Mouse (Mus musculus): ENCODE measurements around the gene 1700080O16Rik. TPM values are rescaled to one million over a fixed set of nuclear protein-coding genes. Genes with fewer than 3 reads are reported as not detected.
A peak's percentile ranks its signal among the peaks of the same experiment; 100 is the strongest.

1700080O16Rik gene
- total RNA-seq (2021) (not detected), polyA plus RNA-seq (2012; rRNA removed) (not detected in 2 replicates)
- long read RNA-seq, result 0 reads

DNA sequence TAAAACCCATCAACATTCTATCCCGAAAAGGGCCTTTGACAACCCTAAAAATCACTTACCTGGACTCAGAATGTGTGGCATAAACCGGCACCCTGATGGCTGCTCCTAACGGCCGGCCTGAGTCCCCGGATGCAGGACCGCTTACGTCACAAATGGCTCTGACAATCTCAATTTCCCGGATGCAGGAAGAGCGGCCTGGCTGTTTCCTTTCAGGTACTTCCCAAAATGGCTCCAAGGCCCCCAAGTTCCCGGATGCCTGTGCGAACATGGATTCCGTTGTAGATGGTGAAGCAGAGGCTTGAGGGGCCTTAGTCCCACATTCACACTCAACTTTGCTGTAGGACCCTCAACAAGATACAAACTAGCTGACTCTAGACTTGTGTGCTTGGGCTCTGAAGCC lies at the start of gene 1700080O16Rik:
TSS of gene 1700080O16Rik (minus strand) at position 101 of the 400 bp plus-strand sequence.
- no peak for DNase-seq

DNA sequence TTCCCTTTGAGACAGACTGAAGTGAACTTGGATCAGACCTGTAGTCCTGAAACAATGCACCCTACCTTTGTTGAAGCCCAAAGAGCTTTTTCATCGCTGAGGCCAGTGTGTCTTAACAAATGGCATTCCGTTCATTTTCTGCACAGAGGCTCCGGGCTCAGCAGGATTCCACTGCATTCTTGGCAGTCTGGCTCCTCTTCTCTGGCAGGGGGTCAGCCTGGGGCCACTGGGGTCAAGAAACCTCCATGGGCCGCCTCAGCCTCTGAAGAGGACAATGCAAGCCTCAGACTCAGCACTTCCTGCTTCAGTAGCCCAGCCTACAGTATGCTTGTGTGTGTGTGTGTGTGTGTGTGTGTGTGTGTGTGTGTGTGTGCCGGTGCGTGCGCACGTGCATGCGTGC lies 45.1 kb upstream of the 1700080O16Rik start:
- DNase-seq, result no peak

DNA sequence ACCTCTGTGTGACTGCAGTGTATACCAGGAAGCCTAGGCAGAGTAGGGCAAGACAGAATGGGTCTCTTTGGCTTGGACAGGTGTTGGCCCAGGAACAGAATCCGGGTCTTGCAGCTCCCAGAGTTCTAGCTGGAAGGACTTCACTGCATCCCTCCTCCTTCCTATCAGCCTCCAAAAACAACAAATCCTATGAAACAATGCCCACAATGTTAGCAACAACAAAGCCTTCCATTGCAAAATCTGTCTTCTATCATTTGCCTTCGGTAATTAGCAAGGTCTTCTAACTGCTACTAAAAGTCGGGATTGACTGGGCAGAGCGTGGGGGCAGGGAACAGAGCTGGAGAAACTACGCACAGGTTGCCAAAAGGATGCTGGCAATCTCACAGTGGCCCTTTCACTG lies 27.5 kb upstream of the 1700080O16Rik start:
- DNase-seq, result no peak

DNA sequence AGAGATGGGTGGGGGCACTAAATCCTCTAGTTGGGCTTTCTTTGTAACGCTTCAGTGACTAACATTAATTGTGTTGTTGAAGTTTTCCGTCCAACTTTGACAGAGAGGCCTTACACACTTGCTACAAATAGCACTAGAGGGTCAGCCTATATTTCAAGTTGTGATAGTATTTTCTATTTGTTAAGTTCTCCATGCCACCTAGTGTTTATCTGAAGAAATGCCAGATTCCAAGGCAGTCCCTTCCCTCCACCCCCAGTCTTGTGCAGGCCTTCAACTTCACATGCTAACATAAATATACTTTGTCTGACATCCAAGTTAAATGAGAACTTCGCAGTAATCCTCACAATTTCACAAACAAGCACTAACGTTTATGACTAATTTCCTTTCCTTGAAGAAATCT lies 26.9 kb upstream of the 1700080O16Rik start:
- no peak for DNase-seq

DNA sequence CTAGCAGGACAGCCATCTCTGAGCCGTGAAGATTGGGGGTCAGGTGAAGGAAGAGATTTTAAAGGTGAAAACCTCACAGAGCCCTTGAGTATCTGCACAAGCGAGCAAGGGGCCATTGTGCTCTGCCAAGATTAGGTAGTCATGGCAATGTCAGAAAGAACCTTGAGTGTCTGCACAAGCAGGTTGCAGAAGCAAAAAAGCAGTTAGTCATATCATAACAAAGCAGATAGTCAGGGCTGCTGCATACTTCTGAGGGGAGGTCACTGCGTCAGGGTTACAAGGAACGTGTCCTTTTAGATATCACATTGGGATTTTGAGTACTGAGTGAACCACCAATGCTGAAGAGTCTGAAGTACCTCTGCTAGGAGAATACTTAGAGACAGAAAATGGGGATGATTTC lies 3.8 kb upstream of the 1700080O16Rik start:
- peak; percentile 57 for DNase-seq

DNA sequence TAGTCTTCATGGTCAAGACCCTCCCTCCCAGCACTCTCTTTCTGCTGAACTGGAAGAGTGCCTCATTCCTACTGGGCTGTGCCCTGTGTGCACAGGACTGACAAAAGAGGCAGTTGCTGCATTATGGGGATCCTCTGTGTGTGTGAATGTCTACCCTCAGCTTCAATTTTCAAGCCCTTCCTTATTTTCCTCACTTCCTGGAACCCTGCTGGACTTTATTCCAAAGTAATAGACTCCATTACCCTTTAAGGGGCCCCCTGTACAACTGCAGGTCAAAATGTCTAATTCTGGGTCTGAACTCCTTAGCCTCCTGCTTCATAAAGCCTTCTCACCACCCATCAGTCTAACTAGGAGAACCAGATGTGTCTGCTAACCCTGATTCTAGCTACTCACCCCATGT lies 2.0 kb upstream of the 1700080O16Rik start:
- no peak for DNase-seq

DNA sequence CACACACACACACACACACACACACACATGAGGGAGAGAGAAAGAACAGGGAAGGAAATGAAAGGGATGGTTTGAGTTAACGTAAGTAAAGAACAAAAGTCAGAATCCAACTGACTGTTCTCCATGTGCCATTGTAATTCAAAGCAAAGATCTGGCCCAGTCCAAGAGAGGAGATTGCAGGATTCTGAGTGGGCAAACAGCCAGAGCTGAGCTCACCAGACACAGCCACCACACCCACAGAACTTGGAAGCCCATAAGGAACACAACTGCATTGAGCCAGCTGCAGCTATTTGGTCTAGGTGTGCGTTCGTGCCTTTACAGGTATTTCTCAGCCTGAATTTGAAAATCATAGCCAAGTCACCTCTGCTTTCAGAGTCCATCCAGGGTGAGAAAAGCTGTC lies 24.5 kb downstream of the 1700080O16Rik start:
- DNase-seq, result peak; percentile 30

DNA sequence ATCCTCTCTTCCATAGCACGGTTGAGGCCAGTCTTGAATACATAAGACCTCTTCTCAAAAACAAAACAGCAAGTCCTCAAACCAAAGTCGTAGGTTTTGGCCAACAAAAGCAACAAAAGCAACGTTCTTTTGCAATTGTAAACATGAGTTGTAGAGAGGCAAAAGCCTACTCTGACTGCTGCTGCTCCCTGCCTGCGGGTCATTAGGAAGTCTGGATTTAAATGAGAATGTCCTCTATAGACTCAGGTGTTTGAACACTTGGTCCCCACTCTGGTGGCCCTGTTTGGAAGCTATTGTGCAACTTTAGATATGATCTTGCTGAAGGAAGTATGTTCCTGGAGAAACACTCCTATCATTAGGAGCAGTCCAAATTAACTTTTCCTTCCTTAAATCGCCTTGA lies 34.5 kb downstream of the 1700080O16Rik start:
- no peak for DNase-seq

DNA sequence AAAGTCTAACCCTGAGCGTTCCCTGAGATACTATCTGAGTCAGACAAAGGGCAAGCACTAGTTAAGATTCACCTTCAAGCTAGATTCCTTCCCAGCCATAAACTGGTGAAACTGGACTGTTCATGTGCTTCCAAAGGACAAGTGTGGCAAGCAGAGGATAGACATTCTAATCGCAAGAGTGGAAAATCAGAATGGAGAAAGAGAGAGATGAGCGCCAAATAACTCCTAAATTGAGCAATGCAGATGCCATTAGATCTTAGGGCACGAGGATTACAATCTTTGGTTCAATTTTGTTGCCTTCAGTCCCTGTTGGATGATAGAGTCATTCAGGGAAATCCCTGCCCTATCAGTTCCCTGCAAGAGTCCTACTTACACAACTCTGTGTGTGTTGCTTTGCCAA lies 53.5 kb downstream of the 1700080O16Rik start:
- DNase-seq, result no peak

Other genes with a start within 250 kb of the 1700080O16Rik start
- gene Usp26, start 171.5 kb downstream of the 1700080O16Rik start, total RNA-seq (2021), result not detected
- gene Usp26, start 171.5 kb downstream of the 1700080O16Rik start, polyA plus RNA-seq (2012; rRNA removed), result not detected in 2 replicates
- 100 to 1,000 TPM in 1 of 2 experiments, 10 to 100 TPM in 1; 82.9 to 174 TPM for gene Gpc4, start 192.5 kb upstream of the 1700080O16Rik start, total RNA-seq (2021)
- gene Gpc4, start 192.5 kb upstream of the 1700080O16Rik start, polyA plus RNA-seq (2012; rRNA removed), result 63.6 and 100 TPM in 2 replicates